Mouse (Mus musculus): ENCODE results near the gene Plekha5. TPM values are rescaled to one million over a fixed set of nuclear protein-coding genes. Genes with fewer than 3 reads are reported as not detected.

Plekha5 gene
- 45.4 and 46.5 TPM in 2 replicates for polyA plus RNA-seq (2015; fragmentation: Nextera tagmentation; extraction: Ambion mirVana)

DNA sequence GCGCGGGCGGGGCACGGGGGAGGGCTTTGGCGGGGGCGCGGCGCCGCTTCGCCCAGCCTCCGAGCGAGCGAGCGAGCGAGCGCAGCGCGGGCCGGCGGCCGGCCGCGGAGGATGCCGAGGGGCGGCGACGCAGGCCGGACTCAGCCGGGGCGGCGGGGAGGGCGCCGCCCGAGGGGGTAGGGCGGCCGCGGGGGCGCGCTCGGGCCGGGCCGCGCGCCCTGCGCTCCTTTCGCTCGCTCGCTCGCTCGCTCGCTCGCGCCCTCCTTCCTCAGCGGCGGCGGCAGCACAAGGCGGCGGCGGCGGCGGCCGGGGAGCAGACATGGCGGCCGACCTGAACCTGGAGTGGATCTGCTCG is at the start of gene Plekha5:
Gene Plekha5 (plus strand): TSS at position 209 of the 355 bp plus-strand sequence.
- Histone ChIP-seq H3K36me3 (ENCODE audit: insufficient read depth, low read length) (0 out of 2 replicates have a peak, but pooled peaks cover 5% of the 10 kb centered on the region), H3K4me3 (ENCODE audit: low read length) (peak within 1 kb of the TSS; percentile 95), H3K9ac (replicated peaks; ENCODE audit: low read length) (peak within 1 kb of the TSS; percentile 99), H3K4me1 (ENCODE audit: insufficient read depth, low read length) (peaks cover 9% of the 10 kb centered on the region), H3K4me2 (replicated peaks; ENCODE audit: low read depth, low read length) (peak within 1 kb of the TSS; percentile 59), H3K9me3 (ENCODE audit: low read length) (peaks cover 6% of the 10 kb centered on the region), H3K27me3 (ENCODE audit: insufficient read depth, low read length) (no peaks in the 10 kb centered on the region), H3K27ac (ENCODE audit: low read length) (peak within 1 kb of the TSS; percentile 89)
- 0% methylated on average over 25 of the region's 65 CpGs for WGBS
- peak; percentile 93 for ATAC-seq (ENCODE audit: low FRiP score, low TSS enrichment)

DNA sequence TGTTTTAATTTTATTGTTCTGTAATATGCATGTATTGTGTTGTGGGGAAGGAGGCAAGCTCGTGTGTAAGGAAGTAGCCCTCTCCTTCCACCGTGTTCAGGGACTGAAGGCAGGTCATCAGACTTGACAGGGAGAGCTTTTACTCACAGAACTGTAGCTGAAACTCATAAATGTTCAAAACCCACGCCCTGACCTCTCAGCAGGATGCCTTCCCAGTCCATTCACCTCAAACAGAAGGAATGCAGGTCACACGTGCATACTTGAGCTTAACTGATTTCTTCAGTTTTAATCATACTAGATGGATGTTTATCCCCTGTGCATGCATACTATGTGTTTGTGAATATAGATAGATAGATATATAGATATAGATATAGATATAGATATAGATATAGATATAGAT is 48.2 kb upstream of the Plekha5 start:
- Histone ChIP-seq H3K27me3 (ENCODE audit: insufficient read depth, low read length) (no peaks in the 10 kb centered on the region), H3K4me3 (ENCODE audit: low read length) (no peak overlapping the region), H3K4me2 (replicated peaks; ENCODE audit: low read depth, low read length) (no peak overlapping the region), H3K9ac (replicated peaks; ENCODE audit: low read length) (no peak overlapping the region), H3K27ac (ENCODE audit: low read length) (no peak overlapping the region), H3K9me3 (ENCODE audit: low read length) (peaks cover 4% of the 10 kb centered on the region; the same call in 1 of the 2 replicates), H3K4me1 (ENCODE audit: insufficient read depth, low read length) (no peaks in the 10 kb centered on the region), H3K36me3 (ENCODE audit: insufficient read depth, low read length) (no peaks in the 10 kb centered on the region)
- ATAC-seq (ENCODE audit: low FRiP score, low TSS enrichment) = no peak
- 53% methylated on average over 4 of the region's 4 CpGs for WGBS

DNA sequence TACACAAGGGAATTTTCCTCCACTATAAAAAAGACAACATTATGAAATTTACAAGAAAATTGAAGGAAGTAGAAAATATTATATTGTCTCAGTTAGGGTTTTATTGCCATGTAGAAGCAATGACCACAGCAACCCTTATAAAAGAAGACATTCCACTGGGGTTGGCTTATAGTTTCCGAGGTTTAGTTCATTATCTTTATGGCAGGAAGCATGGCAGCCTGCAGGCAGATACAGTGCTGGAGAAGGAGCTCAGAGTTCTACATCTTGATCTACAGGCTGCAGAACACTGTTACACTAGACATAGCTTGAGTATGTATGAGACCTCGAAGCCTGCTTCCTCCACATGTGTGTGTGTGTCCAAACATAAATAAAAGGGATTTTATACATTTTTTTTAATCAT is 43.3 kb upstream of the Plekha5 start:
- H3K4me1 ChIP-seq (ENCODE audit: insufficient read depth, low read length) = no peaks in the 10 kb centered on the region
- no peaks in the 10 kb centered on the region for H3K9me3 ChIP-seq (ENCODE audit: low read length)
- H3K4me2 ChIP-seq (replicated peaks; ENCODE audit: low read depth, low read length) = no peak overlapping the region
- 68% methylated on average over 2 of the region's 2 CpGs for WGBS
- ATAC-seq (ENCODE audit: low FRiP score, low TSS enrichment) = no peak
- no peak overlapping the region for H3K4me3 ChIP-seq (ENCODE audit: low read length)
- H3K36me3 ChIP-seq (ENCODE audit: insufficient read depth, low read length) = no peaks in the 10 kb centered on the region
- H3K27me3 ChIP-seq (ENCODE audit: insufficient read depth, low read length) = no peaks in the 10 kb centered on the region
- H3K9ac ChIP-seq (replicated peaks; ENCODE audit: low read length) = no peak overlapping the region
- no peak overlapping the region for H3K27ac ChIP-seq (ENCODE audit: low read length)

- Histone ChIP-seq H3K36me3 (ENCODE audit: insufficient read depth, low read length) (no peaks in the 10 kb centered on the region), H3K9me3 (ENCODE audit: low read length) (no peaks in the 10 kb centered on the region), H3K4me3 (ENCODE audit: low read length) (no peak overlapping the region), H3K27ac (ENCODE audit: low read length) (no peak overlapping the region), H3K27me3 (ENCODE audit: insufficient read depth, low read length) (no peaks in the 10 kb centered on the region), H3K9ac (replicated peaks; ENCODE audit: low read length) (no peak overlapping the region), H3K4me2 (replicated peaks; ENCODE audit: low read depth, low read length) (no peak overlapping the region), H3K4me1 (ENCODE audit: insufficient read depth, low read length) (no peaks in the 10 kb centered on the region)
- WGBS = 72% methylated on average over 8 of the region's 8 CpGs
- no peak for ATAC-seq (ENCODE audit: low FRiP score, low TSS enrichment)
These were observed 42.7 kb upstream of the Plekha5 start for GRCm38 (mm10) chr6:140381162-140381561.

DNA sequence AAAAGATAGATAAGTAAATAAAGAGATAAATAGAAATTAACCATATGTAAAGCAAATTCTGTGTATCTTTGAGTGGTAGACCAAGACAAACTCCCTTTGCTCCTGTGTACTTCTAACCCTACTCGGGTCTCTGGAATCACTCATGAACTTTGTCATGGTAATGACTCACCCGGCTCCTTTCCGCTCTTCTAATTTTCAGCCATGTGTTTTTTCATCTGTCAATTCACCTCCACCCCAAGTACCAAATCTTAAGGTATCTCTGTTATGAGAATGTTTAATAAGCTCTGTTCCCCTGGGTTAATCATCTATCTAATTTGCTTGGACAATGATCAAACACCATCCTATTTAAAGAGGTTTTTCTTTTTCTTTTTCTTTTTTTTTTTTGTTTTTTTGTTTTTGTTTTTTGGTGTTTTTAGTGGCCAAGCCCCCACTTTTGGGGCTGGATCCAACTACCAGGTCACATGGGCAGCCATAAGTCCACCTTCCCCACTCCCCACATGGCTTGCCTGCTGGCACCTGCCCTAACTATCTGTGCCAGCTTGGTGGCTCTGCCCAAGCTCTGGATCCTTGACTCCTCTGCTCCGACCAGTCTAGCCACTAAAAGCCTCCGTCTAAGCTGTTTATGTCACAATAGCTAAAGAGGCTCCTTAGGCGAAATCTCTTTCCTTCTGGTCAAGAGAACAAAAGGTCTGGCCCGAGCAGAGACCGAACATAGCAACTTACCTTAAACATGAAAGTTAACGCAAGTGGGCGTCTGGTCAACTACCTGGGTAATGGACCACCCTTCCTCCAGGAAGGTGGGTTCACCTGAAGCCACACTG is 40.1 kb upstream of the Plekha5 start:
- Histone ChIP-seq H3K27ac (ENCODE audit: low read length) (no peak overlapping the region), H3K27me3 (ENCODE audit: insufficient read depth, low read length) (no peaks in the 10 kb centered on the region), H3K9ac (replicated peaks; ENCODE audit: low read length) (no peak overlapping the region), H3K4me3 (ENCODE audit: low read length) (no peak overlapping the region), H3K4me1 (ENCODE audit: insufficient read depth, low read length) (no peaks in the 10 kb centered on the region), H3K4me2 (replicated peaks; ENCODE audit: low read depth, low read length) (no peak overlapping the region), H3K9me3 (ENCODE audit: low read length) (no peaks in the 10 kb centered on the region), H3K36me3 (ENCODE audit: insufficient read depth, low read length) (no peaks in the 10 kb centered on the region)
- ATAC-seq (ENCODE audit: low FRiP score, low TSS enrichment) = 0 out of 2 replicates have a peak, but pooled peaks have one; percentile 47
- 79% methylated on average over 10 of the region's 10 CpGs for WGBS

GRCm38 (mm10) chr6:140396687-140397086 is 27.2 kb upstream of the Plekha5 start:
- Histone ChIP-seq H3K36me3 (ENCODE audit: insufficient read depth, low read length) (no peaks in the 10 kb centered on the region), H3K27me3 (ENCODE audit: insufficient read depth, low read length) (no peaks in the 10 kb centered on the region), H3K27ac (ENCODE audit: low read length) (no peak overlapping the region), H3K4me2 (replicated peaks; ENCODE audit: low read depth, low read length) (no peak overlapping the region), H3K4me1 (ENCODE audit: insufficient read depth, low read length) (no peaks in the 10 kb centered on the region), H3K4me3 (ENCODE audit: low read length) (no peak overlapping the region), H3K9ac (replicated peaks; ENCODE audit: low read length) (no peak overlapping the region), H3K9me3 (ENCODE audit: low read length) (no peaks in the 10 kb centered on the region)
- no peak for ATAC-seq (ENCODE audit: low FRiP score, low TSS enrichment)
- WGBS = 93% methylated on average over 7 of the region's 7 CpGs

- WGBS = 60% methylated on average over 13 of the region's 13 CpGs
- no peaks in the 10 kb centered on the region for H3K4me1 ChIP-seq (ENCODE audit: insufficient read depth, low read length)
- H3K36me3 ChIP-seq (ENCODE audit: insufficient read depth, low read length) = no peaks in the 10 kb centered on the region
- no peak overlapping the region for H3K4me3 ChIP-seq (ENCODE audit: low read length)
- H3K9ac ChIP-seq (replicated peaks; ENCODE audit: low read length) = no peak overlapping the region
- H3K4me2 ChIP-seq (replicated peaks; ENCODE audit: low read depth, low read length) = no peak overlapping the region
- no peak overlapping the region for H3K27ac ChIP-seq (ENCODE audit: low read length)
- no peak for ATAC-seq (ENCODE audit: low FRiP score, low TSS enrichment)
- H3K27me3 ChIP-seq (ENCODE audit: insufficient read depth, low read length) = no peaks in the 10 kb centered on the region
- no peaks in the 10 kb centered on the region for H3K9me3 ChIP-seq (ENCODE audit: low read length)
These were observed 21.0 kb upstream of the Plekha5 start for GRCm38 (mm10) chr6:140402766-140403310.

DNA sequence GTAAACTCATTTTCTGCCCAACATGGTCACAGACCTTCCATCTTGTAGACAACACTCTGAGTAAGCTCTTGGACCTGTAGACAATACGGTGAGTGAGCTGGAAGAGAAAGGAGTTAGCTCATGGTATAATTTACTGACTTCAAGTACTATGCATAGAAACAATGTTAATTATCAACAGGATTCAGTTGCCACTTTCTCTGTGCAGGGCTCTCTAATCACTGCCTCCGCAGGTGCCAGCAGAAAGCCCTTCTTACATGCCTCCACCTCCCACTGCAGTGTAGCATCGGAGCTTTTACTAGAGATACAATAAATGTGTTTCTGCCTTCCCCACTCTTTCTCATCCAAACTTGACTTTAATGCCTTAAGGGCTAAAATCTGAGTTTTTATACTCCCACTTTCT is 11.9 kb upstream of the Plekha5 start:
- Histone ChIP-seq H3K4me1 (ENCODE audit: insufficient read depth, low read length) (no peaks in the 10 kb centered on the region), H3K9ac (replicated peaks; ENCODE audit: low read length) (no peak overlapping the region), H3K4me3 (ENCODE audit: low read length) (no peak overlapping the region), H3K36me3 (ENCODE audit: insufficient read depth, low read length) (no peaks in the 10 kb centered on the region), H3K27me3 (ENCODE audit: insufficient read depth, low read length) (no peaks in the 10 kb centered on the region), H3K4me2 (replicated peaks; ENCODE audit: low read depth, low read length) (no peak overlapping the region), H3K9me3 (ENCODE audit: low read length) (peaks cover 4% of the 10 kb centered on the region; the same call in 1 of the 2 replicates), H3K27ac (ENCODE audit: low read length) (no peak overlapping the region)
- 61% methylated on average over 3 of the region's 3 CpGs for WGBS
- ATAC-seq (ENCODE audit: low FRiP score, low TSS enrichment) = peak; percentile 75; the same call in 1 of the 2 replicates

GRCm38 (mm10) chr6:140423041-140423845 is 611 bp upstream of the Plekha5 start:
- Histone ChIP-seq H3K27ac (ENCODE audit: low read length) (peak overlapping the region; percentile 89), H3K9me3 (ENCODE audit: low read length) (peaks cover 6% of the 10 kb centered on the region), H3K4me3 (ENCODE audit: low read length) (peak overlapping the region; percentile 95), H3K4me2 (replicated peaks; ENCODE audit: low read depth, low read length) (peak overlapping the region; percentile 59), H3K4me1 (ENCODE audit: insufficient read depth, low read length) (peaks cover 9% of the 10 kb centered on the region), H3K27me3 (ENCODE audit: insufficient read depth, low read length) (no peaks in the 10 kb centered on the region), H3K9ac (replicated peaks; ENCODE audit: low read length) (peak overlapping the region; percentile 99), H3K36me3 (ENCODE audit: insufficient read depth, low read length) (no peaks in the 10 kb centered on the region)
- no peak for ATAC-seq (ENCODE audit: low FRiP score, low TSS enrichment)
- WGBS = 13% methylated on average over 29 of the region's 29 CpGs

Measured in kidney, embryonic 16.5 days (tissue).